Mouse (Mus musculus): ENCODE measurements at regions not wholly inside any gene's neighbourhood (a gene's known extent, or its start where the extent isn't known, plus 50 kb on each side); places are given as distances from the start of the nearest gene placed in this dataset.
"Not testable (repeated sequence)": the region's sequence is repeated elsewhere in the genome, so short reads cannot be mapped to it uniquely, and the experiment has no call there.

DNA sequence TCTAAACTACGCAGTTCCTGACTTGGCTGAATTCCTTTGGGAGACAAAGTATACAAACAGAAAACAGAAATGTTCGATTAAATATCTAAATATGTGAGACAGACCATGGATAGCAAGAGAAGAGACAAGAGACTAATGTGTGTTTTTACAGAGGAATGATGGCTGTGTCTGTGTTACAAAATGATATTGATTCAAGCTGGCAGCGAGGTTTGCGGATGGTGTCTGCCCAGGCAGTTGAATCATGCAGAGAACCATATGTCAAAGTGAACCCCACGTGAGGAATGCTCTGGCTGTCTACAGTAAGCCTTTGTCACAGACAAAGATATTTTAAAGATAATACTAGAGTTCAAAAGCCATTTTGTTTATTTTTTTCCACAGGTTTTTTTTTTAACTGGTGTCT lies 320.2 kb downstream of the Grxcr1 start:
- Histone ChIP-seq H3K27ac (no peak overlapping the region), H3K27me3 (no peaks in the 10 kb centered on the region), H3K4me3 (no peak overlapping the region), H3K4me2 (no peak overlapping the region), H3K9me3 (replicated peaks) (no peaks in the 10 kb centered on the region), H3K9ac (no peak overlapping the region), H3K4me1 (no peaks in the 10 kb centered on the region), H3K36me3 (ENCODE audit: poor library complexity, severe bottlenecking) (no peaks in the 10 kb centered on the region)
- 67% methylated on average over 5 of the region's 5 CpGs for WGBS
- peak; percentile 78 for ATAC-seq

DNA sequence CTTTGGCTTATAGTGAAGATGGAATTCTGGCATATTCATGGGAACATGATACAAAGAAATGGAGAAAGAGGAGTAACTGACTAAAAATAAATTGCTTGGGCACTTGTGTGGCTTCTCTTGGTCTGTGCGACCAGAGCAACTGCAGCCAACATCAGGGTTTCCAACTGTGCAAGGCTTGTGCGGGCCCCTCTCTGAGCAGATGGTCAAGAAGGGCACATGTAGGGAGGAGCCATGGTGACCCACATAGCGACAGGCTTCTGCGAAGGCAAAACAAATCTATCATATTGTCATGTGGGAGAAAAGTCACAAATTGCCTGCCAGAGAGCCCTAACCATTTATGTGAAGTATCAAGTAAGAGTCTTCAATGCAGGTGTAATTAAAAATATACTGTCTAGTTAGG lies 321.6 kb downstream of the Grxcr1 start:
- H3K9me3 ChIP-seq (replicated peaks), result no peaks in the 10 kb centered on the region
- no peaks in the 10 kb centered on the region for H3K36me3 ChIP-seq (ENCODE audit: poor library complexity, severe bottlenecking)
- ATAC-seq, result no peak
- no peak overlapping the region for H3K4me3 ChIP-seq
- no peaks in the 10 kb centered on the region for H3K27me3 ChIP-seq
- WGBS, result 81% methylated on average over 4 of the region's 4 CpGs
- no peak overlapping the region for H3K27ac ChIP-seq
- H3K4me2 ChIP-seq, result no peak overlapping the region
- no peak overlapping the region for H3K9ac ChIP-seq
- H3K4me1 ChIP-seq, result no peaks in the 10 kb centered on the region

DNA sequence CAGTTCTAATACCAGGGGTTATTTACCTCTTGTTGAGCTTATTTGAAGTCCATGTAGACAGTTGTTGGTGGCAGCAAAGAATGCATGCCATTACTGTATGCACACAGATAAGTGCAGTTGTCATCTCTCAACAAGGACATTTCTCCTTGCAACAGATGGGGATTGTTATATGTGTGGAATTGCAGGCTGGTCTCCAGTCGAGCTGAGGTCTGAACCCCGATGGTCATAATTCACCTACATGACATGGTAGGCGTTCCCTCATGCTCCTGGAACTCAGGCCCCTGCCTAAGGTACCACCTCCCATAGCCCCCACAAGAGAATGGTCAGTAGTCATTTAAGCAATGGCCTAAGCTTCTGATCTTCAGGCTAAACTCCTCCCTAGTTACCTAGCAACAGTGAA lies 322.2 kb downstream of the Grxcr1 start:
- H3K4me2 ChIP-seq; H3K27ac ChIP-seq; ATAC-seq; H3K4me3 ChIP-seq; H3K9me3 ChIP-seq (replicated peaks); H3K36me3 ChIP-seq (ENCODE audit: poor library complexity, severe bottlenecking); H3K9ac ChIP-seq; H3K27me3 ChIP-seq; H3K4me1 ChIP-seq: not testable (repeated sequence)
- WGBS, result 81% methylated on average over 3 of the region's 3 CpGs

DNA sequence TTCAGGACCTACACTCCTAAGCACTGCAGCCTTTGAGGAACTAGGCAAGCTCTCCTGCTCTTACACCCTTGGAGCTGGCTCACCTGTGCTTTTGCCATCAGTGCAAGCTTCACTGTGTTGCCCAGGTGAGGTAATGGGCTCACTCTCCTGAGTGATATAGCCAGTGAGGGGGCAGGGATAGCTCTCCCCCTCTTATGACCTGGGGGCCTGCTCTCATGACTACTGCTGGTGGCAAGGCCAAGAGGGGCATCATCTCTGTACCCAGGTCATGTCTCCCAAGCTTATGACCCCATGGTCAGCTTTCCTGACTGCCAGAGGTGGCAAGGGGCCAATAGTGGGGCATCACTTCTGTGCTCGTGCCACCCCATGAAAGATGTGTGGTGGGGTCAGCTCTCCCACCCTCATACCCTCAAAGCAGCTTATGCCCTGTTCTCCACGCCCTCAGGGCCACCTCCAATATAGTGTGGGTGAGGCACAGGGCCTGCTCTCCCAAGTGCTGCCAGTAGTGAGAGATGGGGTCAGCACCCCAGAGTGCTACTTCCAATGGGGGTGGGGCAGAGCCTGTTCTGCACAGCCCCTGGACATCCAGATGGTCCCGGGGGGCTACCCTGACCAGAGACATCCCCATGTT lies 330.1 kb downstream of the Grxcr1 start:
- Histone ChIP-seq H3K4me3 (no peak overlapping the region), H3K9ac (no peak overlapping the region), H3K9me3 (replicated peaks) (no peaks in the 10 kb centered on the region), H3K4me2 (no peak overlapping the region), H3K27ac (no peak overlapping the region), H3K27me3 (no peaks in the 10 kb centered on the region), H3K4me1 (no peaks in the 10 kb centered on the region), H3K36me3 (ENCODE audit: poor library complexity, severe bottlenecking) (no peaks in the 10 kb centered on the region)
- WGBS, result 78% methylated on average over 3 of the region's 3 CpGs
- 0 out of 2 replicates have a peak, but pooled peaks have one; percentile 21 for ATAC-seq

DNA sequence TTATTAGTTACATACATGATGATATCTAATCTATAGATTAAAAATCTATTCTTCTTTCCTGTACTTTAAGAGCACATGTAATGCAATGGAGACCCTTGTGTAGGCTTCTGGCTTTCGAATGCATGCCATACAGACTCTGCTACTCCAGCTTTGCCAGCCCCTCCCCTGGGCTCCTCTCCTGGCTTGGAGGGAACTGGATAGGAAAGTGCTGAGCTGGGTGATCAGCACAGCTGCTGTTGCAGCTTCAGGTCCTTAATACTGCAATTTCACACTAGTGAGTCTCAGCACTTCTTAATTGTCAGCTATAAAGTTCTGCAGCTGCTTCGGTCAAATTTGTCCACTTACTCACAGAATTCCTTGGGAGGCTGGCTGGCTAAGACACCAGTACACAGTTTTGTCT lies 341.4 kb downstream of the Grxcr1 start:
- H3K27me3 ChIP-seq, result no peaks in the 10 kb centered on the region
- ATAC-seq, result no peak

More for the DNA sequence above, 341.4 kb downstream of the Grxcr1 start:
- Histone ChIP-seq H3K4me3 (no peak overlapping the region), H3K27ac (no peak overlapping the region), H3K36me3 (ENCODE audit: poor library complexity, severe bottlenecking) (no peaks in the 10 kb centered on the region), H3K4me2 (no peak overlapping the region), H3K9me3 (replicated peaks) (no peaks in the 10 kb centered on the region), H3K4me1 (no peaks in the 10 kb centered on the region), H3K9ac (no peak overlapping the region)
- WGBS, result 85% methylated on average over 2 of the region's 2 CpGs

Data from forebrain, embryonic 13.5 days (tissue).